Mouse (Mus musculus): ENCODE measurements at regions not wholly inside any gene's neighbourhood (a gene's known extent, or its start where the extent isn't known, plus 50 kb on each side); places are given as distances from the start of the nearest gene placed in this dataset.

DNA sequence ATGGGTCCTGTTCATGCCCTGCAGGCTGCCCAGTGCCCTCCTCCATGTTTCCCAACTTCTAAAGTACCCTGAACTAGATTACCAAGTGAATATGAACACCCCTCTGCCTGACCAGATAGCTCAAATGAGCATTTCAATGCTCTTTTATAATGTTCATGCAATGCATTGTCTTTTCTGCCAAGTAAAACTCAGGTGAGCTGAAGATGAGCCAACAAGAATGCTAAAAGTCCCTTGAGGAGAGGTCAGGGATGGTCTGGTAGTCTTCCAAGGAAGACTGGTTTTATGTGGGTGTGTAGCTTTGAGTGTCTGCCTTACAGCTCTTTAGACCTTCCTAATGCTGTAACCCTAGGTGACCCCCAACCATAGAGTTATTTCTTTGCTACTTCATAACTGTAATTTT, 58.0 kb upstream of the Abca12 start:
- DNase-seq (ENCODE audit: low spot score) = no peak

DNA sequence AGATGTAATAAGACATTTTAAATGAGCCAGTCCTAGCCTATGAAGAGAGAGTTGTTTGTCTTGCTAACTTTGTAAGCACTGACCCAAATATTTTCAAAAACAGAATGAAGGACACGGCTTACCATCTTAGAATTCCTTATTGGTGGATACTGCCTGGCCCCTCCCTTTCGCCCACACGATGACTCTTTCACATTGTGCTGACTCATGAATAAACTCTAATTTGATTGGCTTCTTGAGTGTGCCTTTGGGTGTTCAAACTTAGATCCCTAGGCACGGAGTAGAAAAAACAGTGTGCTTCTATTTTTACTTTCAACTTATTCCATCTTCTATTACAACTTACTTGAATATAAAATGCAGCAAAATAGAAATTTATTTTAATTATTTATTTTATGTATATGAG, 68.4 kb upstream of the Abca12 start:
- no peak for DNase-seq (ENCODE audit: low spot score)

DNA sequence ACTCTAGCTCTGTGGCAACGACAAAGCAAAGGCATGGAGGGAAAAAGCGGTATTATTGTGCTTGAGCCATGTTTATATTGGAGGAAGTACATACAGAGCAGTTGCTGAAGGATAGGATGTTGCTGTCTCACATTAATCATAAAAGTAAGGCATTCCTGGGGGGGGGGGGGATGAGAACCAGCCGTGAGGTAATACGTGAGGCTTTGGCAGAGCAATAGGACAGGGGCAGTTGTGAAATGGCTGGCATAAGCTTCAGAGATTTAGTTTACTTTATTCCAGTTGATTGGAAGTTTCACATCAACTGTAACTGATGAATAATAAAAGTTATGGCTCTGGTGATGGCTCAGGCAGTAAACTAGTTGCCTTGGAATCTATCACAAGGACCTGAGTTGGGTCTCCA, 62.4 kb upstream of the Atic start:
- no peak for DNase-seq (ENCODE audit: low spot score)

DNA sequence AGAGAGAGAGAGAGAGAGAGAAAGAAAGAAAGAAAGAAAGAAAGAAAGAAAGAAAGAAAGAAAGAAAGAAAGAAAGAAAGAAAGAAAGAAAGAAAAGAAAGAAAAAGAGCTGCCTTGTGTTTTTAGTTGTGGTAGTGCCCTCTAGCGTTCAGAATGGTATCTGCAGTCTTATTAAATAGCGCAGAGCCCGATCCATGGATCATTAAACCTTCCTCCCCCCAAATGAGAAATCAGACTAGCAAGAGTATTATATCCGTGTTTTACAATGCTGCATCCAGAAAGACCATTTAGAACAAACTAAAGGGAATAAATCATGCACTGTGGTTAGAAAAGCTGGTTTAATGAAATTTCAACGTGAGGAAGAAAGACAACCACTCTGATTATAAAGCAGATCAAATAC, 51.1 kb upstream of the Atic start:
- DNase-seq (ENCODE audit: low spot score) = peak; percentile 59

DNA sequence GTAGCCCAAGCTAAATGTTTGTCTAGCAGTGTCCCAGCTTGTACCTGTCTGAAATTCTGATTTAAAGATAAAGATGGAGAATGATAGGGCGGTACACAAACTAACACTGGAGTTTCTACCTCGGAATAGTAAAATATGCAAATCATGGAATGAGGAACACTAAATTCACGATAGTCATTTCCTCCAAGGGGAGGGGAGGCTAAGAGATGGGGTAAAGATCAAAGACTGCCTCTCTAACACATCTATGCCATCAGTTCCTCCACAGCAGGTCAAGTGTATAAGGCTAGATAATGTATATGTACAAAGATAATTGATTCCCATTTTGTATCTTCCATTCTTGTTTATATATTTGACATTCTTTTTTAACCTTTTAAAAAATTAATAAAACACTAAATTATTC, 50.4 kb upstream of the Atic start:
- DNase-seq (ENCODE audit: low spot score) = no peak

Data from adipocyte (in vitro differentiated cells).